Mouse (Mus musculus) T-helper 1 cell (primary cell): ENCODE data around the gene Ptgis.

ENCODE experiments used
- in situ Hi-C: fragments of 300-600 bp; cut with MboI, MseI; formaldehyde crosslinking; loops from one replicate; pipeline ENCODE4 v1.15.1; 2025; ENCODE audit warnings: high pct_unique_total_duplicates

Gene Ptgis

DNA sequence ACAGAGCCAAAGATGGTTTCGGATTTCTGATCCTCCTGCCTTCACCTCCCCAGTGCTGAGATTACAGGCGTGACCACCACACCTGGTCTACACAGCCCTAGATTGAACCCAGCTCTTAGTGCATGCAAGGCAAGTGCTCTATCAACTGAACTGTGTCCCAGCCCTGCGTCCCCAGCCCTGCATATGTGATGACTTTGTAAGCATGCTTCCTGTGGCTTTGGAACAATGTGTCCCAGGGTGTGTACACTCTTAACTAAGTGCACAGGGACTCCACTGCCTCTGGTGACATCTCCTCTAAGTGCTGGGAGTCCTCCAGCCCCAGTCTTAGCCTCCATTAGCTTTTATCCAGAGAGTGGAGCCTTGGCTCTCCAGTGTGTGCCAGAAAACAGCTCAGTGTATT lies 47.0 kb downstream of the Ptgis start:
- in situ Hi-C loops, result no loop called here

DNA sequence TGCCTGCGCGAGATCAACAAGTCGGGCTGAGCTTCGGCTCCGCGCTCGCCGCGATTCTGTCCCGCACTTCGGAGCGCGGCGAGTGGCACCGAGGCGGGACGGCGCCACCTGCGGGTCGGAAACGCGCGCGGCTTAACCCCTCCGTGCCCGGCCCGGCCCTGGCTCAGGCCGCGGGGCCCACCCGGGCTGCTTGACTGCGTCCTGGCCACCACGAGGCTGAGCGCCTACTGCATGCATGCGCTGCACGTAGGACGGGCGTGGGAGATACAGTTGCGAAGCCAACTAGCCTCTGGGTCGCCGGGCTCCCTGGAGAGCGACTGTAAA lies 50.4 kb downstream of the Ptgis start, which contains the start of gene Kcnb1:
TSS of gene Kcnb1 (minus strand) at position 80 of the 324 bp plus-strand sequence.
- in situ Hi-C loops, result no loop called here

DNA sequence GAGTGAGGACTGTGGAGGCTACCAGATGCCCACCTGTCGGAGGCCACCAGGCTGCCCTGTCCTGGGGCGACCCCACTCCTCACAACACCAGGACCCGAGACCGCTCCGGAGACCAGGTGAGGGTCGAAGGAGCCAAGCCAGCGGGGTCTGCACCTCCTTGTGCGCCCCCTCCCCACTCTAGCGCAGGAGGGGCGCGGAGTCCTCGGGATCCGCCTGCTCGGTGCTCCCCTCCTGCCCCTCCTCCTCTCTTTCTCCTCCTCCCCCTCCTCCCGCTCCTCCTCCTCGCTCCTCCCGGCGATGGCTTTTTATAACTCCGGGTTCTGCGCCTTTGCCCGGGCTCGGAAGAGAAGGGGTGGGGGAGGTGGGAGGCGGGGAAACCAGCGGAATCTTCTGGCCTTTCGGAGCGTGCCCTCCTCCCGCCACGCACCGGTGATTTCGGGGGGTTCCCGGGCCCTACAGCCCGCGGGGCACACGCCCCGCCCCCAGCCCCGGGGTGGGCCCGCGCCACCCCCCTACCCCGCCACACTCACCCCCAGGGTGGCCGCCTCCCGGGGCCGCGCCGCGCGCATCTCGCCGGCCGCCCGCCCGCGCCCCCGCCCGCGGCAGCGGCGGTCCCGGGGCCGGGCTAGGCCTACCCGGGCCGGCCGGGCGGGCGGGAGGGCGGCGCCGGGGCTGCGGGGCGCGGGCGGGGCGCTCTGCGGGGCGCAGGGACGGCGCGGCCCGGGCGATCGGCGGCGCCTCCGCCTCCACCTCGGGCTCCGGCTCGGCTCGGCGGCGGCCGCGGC lies 50.9 kb downstream of the Ptgis start:
- in situ Hi-C loops, result no loop called here

DNA sequence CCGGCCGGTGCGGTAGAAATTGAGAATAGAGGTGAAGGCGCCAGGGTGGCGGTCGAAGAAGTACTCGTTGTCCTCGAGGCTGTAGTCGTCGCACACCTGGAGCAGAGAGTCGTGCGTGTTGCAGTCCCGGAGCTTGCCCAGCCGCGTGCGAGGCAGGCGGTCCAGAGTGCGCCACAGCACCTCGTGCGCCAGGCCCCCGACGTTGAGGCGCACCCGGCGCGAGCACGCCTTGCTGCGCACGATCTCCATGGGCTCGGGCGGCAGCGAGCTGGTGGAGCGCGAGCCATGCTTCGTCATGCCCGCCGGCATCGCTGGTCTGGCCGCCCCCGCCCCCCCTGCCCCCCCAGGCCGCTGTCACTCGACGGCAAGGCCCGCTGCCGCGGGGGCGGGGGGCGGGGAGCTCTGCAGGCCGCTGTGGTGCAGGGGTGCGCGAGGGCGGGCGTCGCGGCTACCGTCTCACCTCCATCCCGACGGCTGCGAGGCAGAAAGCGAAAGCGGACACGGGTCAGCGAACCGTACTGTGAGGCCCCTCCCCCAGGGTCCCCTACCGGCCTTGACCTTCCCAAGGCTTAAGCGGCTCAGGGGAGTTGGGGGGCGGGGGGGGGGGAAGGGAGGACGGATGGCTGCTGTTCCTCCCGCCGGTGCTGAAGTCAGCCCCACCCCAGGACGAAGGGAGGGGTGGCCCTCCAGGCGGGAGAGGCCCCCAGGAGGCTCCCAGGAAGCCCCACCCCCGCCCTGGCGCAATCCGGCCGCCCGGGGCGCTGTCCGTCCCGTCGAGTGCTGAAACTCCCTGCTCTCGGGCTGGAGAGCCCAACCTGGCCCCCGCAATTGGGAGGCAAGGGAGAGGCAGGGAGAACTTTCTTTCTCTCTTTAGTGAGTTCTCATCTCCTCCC lies 51.8 kb downstream of the Ptgis start:
- in situ Hi-C loops, result no loop called here

DNA sequence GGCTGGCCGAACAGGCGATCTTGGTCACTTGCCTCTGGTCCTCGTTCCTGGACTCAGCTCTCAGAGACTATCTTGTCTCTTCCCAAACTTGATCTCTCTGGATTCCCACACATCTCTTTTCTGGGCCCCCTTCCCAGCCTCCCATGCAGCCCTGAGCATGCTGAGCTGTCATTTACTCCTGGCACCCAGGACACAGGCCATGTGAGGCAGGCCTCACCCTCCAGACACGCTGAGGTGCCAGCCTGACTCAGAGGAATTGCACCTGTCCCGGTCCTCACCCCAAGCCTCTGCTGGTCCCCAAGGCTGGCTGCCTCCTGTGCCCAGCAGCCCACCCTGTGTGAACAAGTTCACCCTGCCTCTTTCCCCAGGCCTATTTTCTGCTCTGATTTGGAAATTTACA lies 53.3 kb downstream of the Ptgis start:
- in situ Hi-C loops, result no loop called here

DNA sequence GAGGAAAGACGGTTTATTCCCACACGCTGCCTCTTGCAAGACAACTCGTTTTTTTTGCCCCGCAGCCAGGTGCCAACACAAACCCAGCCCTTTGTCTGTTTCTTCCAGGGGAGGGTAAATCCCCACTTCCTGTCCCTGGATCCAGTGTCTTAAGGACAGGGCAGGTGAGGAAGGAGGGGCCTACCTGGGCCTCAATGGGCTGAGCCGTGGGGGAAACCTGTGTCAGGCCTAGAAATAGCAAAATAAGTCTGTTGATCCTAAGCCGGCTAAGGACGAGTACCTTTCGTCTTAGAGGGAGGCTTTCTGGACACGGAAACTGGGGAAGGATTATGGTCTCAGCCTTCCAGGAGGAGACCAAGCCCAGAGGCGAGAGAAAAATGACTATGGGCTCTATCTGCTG lies 53.9 kb downstream of the Ptgis start:
- in situ Hi-C loops, result no loop called here

DNA sequence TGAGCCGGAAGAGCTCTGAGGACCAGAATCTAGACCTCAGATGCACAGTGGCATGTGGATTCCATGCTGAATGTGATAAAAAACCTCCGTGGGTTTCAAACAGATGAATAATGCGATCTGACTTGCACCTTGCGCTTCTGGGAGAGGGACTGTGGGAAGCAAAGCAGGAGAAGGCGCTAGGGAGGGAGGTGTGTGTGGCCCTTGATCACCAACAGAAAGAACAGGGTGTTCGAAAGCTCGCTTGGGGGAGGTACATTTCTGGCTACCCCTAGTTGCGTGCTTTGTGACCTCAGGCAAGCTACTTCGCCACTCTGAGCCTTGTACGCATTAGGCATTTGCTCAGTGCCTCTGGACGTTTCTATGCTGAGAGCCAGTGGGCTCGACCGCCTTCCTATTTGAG lies 54.4 kb downstream of the Ptgis start:
- in situ Hi-C loops, result no loop called here

DNA sequence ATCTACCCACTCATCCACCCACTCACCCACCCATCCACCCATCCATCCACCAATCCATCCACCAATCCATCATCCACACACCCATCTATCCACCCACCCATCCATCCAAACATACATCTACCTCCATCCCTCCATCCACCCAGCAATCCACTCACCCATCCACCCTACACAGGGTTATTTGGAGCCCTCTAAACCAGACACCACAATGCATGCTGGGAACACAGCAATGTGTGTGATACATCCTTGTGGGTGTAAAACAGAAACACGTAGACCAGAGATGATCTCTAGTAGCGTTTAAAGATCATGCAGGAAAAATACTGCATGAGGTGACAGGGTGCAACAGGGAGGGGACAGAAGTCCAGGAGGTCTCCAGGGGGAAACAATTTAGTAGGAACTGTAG lies 55.0 kb downstream of the Ptgis start:
- in situ Hi-C loops, result no loop called here

DNA sequence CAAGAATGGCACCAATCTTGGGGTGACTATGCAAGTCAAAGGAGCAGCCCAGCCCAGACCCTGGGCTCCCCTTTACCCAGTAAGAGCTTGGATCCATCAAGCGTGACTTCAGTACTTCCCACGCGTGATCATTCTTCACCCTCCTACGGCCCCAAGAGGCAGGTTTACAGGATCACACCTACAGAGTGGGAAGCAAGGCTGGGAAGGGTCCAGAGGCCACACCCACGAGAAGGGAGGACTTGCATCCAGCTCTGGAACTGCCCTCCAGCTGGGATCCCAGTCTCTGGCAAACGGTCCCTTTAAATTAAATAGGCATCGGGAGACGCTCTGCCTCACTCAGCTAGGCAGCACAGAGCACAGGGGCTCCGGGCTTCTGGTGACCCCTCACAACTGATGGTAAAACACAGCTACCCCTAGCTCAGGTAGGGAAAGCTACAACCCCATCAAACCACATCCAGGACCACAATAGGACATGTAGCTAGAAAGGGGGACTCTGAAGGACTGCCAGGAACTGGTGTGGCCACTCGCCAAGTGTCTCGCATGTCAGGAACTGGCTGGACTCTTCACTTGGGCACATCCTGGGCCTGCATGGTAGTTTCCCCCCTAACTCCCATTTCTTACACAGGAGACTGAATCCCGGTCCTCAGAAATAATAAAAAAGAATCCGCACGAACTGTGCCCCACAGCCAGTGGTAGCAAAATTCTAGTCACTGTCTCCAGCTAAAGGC lies 58.6 kb downstream of the Ptgis start:
- in situ Hi-C loops, result no loop called here

DNA sequence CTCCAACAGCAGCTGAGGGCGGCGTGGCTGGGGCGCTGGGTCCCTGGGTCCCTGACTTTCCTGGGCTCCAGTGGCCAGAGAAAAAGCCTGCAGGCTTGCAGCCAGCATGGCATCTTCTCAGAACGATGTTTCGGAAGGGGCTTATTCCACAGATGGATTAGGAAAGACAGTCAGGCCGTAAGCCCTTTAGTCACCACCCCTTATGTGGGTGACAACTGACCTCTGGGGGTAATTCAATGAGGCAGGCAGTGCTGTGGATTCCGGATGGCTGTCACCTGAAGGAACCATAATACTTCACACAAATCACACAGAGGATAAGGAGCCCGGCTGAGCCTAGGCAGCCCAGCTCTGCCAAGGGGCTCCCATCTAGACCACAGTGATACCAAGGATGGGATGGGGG lies 59.3 kb downstream of the Ptgis start:
- in situ Hi-C loops, result no loop called here

DNA sequence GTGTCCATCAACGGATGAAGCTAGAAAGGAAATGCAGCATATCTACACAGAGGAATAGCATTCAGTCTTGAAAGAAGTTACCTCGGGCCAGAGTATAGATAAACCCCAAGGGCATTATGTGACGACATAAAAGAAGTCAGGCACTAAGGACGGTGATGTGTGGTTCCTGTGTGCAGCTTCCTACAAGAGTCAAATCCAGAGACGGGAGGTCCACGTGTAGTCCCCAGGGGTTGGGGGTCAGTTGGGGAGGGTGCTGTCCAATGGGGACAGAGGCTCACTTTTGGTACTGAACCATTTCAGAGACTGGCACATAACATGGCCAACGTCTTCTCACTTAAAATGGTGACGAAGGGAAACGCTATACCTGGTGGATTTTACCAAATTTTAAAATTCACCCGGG lies 61.1 kb downstream of the Ptgis start:
- in situ Hi-C loops, result no loop called here

DNA sequence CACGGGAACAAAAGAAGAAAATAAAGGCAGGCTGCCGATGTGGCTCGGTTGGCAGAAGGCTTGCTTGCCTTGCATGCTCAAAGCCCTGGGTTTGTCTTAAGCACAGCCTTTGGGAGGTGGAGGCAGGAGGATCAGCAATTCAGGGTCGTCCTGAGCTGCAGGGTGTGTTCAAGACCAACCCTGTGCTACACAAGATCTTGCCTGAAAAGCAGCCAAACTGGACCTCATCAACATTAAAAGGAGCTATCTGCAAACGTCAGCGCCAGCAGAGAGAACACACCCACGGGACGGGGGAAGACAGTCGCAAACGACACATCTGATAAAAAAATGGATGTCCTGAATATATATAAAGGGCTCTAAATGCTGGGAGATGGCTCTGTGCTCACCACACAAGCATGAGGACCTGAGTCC lies 63.2 kb downstream of the Ptgis start:
- in situ Hi-C loops, result no loop called here

DNA sequence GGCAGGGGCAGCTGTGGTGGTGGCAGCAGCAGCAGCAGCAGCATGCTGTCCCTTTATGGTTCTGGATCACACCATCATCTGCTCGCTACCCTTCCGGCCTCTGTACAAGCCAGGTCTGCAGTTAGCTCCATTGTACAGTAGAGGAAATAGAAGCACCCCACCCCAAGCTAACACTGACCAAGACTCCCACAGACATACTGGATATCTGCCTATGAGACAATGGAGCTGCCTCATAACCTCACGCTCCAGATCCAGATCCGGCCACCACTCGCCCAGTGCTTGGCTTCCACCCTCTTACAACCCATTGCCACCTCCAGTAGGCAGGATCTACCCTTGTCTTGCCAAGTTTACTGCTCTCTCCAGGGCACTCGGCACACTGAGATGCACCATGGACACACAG lies 65.1 kb downstream of the Ptgis start:
- in situ Hi-C loops, result no loop called here

DNA sequence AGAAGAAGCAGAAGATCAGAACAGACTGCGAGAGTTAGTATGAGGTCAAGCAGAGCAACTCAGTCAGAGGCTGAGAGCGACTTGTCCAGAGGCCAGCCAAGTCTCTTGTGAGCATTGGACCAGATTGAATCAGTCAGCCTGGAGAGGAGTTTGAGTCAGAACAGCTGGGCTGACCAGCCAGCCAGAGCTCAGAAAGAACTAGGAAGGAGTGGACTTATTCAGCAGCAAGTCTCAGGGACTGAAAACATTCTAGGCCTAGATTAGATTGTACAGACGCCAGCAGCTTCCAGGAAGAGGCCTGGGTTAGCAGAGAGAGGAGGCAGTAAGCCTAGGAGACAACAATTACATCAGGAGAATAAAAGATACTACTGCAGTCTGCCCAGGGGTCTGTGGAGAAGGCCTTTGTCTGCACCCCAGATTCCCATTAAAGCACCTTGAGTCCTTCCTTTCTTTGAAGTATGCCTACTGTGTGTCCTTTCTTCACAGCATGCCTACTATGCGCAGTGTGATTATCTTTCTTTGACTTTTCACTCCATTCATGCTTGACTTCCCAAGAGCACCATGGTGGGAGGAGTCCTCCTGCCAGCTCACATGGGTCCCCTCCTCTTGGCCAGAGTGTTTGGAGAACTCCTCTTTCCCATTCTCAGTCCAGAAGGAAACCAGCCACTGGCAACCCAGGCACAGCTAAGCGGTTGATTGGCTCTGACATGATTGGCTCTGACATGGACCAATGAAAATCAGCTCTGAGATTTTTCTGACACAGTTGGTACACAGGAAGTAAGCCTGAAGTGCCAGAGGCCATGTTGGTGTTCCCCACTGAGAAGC lies 67.1 kb downstream of the Ptgis start:
- in situ Hi-C loops, result no loop called here

DNA sequence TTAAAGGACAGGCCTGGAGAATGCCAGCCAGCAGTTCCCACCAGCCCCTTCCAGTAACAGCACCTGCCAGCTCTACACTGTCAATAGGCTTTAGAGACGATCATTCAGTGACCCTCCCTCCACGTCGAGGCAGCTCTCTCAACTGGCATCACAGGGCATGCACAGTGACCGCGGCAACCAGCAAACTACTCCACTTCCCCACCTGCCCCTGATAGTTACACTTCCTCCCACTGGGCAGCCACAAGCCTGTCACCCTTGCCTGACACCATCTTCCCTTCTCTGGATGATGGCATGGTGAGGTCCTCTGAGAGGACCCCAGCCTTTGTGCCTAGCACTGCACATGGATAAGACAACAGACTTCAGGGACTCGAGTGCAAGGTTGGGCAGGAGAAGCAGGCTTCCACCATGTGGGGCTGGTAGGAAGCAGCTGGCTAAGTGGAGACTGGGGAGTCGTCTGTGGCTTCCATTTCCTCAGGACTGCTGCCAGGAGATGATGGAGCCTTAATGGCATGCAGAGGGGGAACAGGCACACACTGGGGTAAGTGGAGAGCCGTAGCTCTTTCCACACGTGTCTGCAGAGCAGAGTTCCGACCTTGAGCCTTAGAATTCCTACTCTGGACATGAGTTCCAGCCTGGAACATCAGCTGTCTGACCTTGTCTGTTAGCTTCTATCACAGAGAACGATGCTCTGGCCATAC lies 72.7 kb downstream of the Ptgis start:
- in situ Hi-C loops, result loop anchor here (10.0 kb wide), 1 partner anchor 1883 kb away; the partner anchor contains the start of gene Slc35c2

DNA sequence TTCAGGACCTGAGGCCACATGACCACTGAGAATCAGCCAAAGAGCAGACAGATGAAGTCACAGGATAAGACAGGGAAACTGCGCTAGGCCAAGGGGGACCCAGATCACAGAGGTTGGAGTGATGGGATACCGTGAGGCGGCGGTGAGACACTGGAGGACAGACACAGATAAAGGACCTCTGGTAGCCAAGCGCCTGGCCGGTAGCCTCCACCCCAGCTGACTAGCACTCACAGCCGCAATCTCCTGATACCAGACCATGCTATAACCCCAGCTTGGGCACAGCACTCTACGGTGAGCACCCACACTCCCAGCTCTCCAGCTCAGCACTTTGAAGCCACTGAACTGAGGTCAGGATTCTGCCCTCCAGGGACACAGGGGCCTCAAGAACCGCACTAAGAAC lies 76.8 kb downstream of the Ptgis start:
- in situ Hi-C loops, result loop anchor here (10.0 kb wide), 1 partner anchor 1879 kb away; the partner anchor contains the start of gene Slc35c2

DNA sequence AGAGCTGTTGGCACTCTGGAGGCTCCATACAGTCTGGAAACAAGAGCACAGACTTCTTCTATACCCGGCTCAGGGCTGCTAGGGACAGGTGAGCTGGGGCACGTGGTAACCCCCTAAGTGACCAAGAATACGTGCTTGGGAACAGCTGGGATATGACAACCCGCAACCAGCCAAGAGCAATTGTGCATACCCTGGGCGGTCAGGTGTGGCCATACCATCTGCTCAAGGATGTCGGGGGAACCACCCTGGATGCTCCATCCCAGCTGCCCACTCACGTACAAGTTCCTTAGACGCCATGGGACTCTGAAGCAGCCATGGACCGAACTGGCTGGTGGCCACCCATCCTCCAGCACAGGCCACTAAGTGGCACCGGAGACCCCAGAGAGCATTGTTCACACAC lies 77.3 kb downstream of the Ptgis start:
- in situ Hi-C loops, result loop anchor here (10.0 kb wide), 1 partner anchor 1878 kb away; the partner anchor contains the start of gene Slc35c2

DNA sequence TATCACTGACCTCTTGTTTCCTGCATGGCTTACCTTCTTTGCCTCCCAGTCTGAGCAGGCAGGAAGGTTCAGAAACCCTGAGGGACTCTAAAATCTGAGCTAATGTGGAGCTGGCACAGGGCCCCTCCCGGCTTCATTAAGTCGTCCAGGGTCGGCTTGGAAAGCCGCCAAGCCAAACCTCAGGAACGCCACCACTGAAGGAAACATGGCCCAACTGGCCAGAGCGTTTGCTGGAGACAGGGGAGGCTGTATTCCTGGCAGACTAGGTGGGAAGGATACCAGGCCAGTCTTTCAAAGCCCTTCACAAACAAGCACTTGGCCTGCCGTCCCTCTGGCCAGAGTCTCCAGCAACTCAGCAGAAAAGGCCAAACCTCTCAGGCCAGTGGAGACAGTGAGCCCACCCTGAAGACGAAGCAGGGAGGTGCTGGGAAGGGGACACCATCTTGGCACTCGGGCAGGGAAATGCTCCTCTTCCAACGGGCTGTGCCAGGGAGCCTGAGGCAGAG lies 77.8 kb downstream of the Ptgis start:
- in situ Hi-C loops, result loop anchor here (10.0 kb wide), 1 partner anchor 1878 kb away; the partner anchor contains the start of gene Slc35c2

DNA sequence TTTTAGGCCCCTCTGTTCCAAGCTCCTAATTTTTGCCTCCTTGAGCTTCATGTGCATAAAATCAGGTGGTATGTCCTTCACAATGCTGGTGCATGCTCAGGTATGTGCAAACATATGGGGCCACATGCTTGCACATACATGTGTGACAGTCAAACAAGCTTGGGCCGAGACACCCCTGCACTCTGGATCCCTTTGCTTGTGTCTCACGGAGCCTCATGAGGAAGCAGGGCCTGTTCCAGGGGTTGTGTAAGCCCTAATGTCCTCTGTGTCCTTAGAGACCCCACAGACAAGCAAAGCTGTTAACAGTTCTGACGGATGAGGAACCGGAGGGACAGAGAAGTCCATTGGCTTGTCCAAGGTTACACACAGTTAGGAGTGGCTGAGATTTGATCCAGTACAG lies 80.7 kb downstream of the Ptgis start:
- in situ Hi-C loops, result loop anchor here (10.0 kb wide), 1 partner anchor 1875 kb away; the partner anchor contains the start of gene Slc35c2

DNA sequence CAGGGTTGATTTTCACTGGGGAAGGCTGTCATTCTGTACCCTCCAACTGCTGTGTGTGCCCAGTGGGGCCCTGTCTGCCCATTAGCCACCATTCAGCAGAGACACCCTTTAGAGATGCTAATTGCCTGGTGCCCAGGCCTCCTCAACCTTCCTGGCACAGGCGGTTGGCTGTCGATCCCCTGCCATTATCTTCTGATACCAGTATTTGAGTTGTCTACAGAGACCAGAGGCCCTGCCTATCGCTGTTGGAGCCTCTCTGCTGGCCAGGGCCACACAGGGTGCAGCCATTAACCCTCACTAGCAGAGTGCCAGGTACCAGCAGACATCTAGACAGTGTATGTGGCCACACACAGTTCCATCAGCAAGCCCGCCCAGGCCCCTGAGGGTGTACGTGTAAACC lies 81.6 kb downstream of the Ptgis start:
- in situ Hi-C loops, result no loop called here
